Mouse (Mus musculus): ENCODE measurements around the gene Txnip. TPM values are rescaled to one million over a fixed set of nuclear protein-coding genes. Genes with fewer than 3 reads are reported as not detected.
A peak's percentile ranks its signal among the peaks of the same experiment; 100 is the strongest.

Txnip gene
- polyA plus RNA-seq, 1 experiment from 2014 or later, result 52.7 TPM

DNA sequence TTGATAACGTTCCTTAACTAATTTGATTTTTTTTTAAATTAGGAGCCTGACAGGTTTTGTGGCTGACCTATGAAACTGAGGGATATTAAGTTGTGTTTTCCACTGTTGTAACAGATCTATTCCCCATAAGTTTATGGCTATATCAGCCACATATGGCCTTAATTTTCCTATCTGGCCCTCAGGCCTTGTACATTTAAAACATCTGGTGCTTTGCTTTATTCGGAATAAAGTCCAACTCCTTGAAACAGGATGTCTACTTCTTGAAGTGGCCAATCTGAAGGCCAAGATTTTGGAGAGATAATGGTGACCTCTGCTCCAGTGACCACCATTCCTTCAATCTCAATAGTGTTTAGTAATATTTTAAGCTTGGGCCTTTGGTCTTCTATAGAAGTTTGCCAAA, 18.4 kb upstream of the Txnip start:
- ATAC-seq (ENCODE audit: low FRiP score, low read depth), result no peak
- Histone ChIP-seq H3K4me1 (0 out of 2 replicates have a peak, but pooled peaks cover 4% of the 10 kb centered on the region), H3K27ac (replicated peaks) (no peak overlapping the region), H3K4me2 (replicated peaks) (no peak overlapping the region), H3K27me3 (peaks cover 18% of the 10 kb centered on the region), H3K9me3 (no peaks in the 10 kb centered on the region), H3K4me3 (no peak overlapping the region), H3K9ac (replicated peaks) (no peak overlapping the region), H3K36me3 (no peaks in the 10 kb centered on the region)
- WGBS, result 76% methylated on average over 2 of the region's 2 CpGs

DNA sequence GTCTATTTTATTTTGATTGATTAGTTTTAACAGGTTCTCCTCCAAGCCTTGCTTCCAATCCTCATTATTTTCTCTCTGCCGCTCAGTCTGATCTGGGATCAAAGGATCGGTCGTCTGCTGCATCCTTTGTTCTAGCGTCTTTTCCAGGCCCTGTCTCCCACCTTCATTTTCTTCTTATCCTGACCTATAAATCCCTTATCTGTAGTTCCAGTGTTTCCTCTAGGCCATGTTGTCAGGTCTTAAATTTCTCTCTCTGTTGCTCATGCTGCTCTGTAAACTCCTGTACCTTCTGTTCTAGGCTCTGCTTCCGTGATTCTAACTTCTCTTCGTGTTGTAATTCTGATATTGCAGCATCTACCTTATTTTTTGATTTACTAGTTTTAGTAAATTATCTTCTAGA, 17.0 kb upstream of the Txnip start:
- 27% methylated on average over 6 of the region's 6 CpGs for WGBS

DNA sequence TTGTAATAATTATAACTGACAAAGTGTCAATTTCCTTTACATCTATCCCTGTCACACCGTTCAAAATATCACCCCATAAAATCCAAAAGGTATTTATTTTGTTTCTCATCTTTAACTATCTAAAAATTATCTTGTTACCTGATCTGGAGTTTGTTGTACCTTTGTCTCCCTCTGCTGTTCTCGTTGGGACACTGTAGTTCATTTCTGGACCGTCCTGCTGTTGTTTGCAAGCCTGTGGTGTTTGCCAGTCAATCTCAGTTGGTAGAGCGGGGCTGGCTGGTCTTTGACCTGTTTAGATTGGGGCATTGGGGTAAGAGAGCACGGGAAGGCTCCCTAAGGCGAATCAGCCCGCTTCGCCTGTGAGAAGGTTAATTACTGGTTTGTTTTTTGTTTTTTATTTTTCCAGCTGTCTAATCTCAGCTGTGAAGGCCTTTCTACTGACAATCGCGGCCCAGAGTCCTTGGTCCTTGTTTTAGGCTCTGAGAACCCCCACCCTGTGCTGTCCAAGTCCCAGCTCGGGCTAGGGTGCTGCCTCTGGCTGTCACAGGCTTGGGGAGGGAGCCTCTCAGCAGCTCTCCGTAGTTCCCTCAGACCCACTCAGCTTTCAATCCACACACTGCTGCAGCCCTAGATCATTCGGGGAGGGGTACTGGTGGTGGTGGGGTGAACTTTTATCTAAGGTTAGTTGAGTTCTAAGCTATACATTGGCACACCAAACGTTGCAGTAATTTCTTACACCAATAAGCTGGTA, 16.3 kb upstream of the Txnip start:
- Histone ChIP-seq H3K27me3 (peaks cover 23% of the 10 kb centered on the region), H3K4me3 (no peak overlapping the region), H3K4me2 (replicated peaks) (no peak overlapping the region), H3K9ac (replicated peaks) (no peak overlapping the region), H3K36me3 (no peaks in the 10 kb centered on the region), H3K4me1 (0 out of 2 replicates have a peak, but pooled peaks cover 4% of the 10 kb centered on the region), H3K27ac (replicated peaks) (no peak overlapping the region), H3K9me3 (no peaks in the 10 kb centered on the region)
- 23% methylated on average over 14 of the region's 14 CpGs for WGBS
- ATAC-seq (ENCODE audit: low FRiP score, low read depth), result no peak

More for the DNA sequence above, 17.0 kb upstream of the Txnip start:
- Histone ChIP-seq H3K4me2 (replicated peaks) (no peak overlapping the region), H3K4me1 (0 out of 2 replicates have a peak, but pooled peaks cover 4% of the 10 kb centered on the region), H3K9ac (replicated peaks) (no peak overlapping the region), H3K27me3 (peaks cover 18% of the 10 kb centered on the region), H3K9me3 (no peaks in the 10 kb centered on the region), H3K4me3 (no peak overlapping the region), H3K27ac (replicated peaks) (no peak overlapping the region), H3K36me3 (no peaks in the 10 kb centered on the region)
- no peak for ATAC-seq (ENCODE audit: low FRiP score, low read depth)

DNA sequence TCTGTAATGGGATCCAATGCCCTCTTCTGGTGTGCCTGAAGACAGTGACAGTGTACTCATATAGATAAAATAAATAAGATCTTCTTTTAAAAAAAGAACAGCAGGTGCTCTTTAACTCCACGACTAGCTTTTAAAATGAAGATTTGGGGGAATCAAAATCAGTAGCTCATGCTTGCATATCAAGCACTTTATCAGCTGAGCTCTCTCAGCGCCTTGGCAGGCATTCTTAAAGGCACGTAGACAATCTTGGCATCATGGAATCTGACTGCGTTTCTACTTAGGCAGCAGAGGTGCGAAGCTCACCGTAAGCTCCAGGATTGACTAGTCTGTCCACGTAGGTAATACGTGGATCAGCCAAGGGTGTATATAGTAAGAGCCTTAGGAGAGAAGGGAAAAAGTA, 15.2 kb upstream of the Txnip start:
- 82% methylated on average over 8 of the region's 8 CpGs for WGBS
- Histone ChIP-seq H3K9me3 (no peaks in the 10 kb centered on the region), H3K4me1 (peaks cover 5% of the 10 kb centered on the region), H3K4me3 (no peak overlapping the region), H3K27ac (replicated peaks) (no peak overlapping the region), H3K27me3 (peaks cover 23% of the 10 kb centered on the region), H3K9ac (replicated peaks) (no peak overlapping the region), H3K4me2 (replicated peaks) (no peak overlapping the region), H3K36me3 (no peaks in the 10 kb centered on the region)
- no peak for ATAC-seq (ENCODE audit: low FRiP score, low read depth)

DNA sequence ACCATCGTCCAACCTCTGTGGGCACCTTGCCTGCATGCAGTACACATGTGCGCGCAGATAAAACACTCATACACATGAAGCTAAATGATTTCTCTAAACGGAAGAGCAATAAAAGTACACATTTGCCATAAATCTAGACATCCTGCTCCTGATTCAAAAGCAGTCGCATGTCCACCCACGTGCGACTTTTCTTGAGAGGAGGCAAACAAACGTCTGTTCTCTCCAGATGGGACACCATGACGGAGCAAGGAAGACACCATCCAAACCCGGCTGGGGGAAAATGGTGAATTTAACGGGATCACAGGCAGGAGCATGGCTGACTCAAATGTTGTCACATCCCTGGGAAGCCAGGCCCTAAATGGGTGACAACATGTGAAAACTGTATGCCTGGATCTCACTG, 14.4 kb upstream of the Txnip start:
- H3K36me3 ChIP-seq, result no peaks in the 10 kb centered on the region
- H3K9me3 ChIP-seq, result no peaks in the 10 kb centered on the region
- WGBS, result 86% methylated on average over 11 of the region's 11 CpGs
- H3K4me3 ChIP-seq, result no peak overlapping the region
- H3K27ac ChIP-seq (replicated peaks), result no peak overlapping the region
- peaks cover 23% of the 10 kb centered on the region for H3K27me3 ChIP-seq
- no peak overlapping the region for H3K9ac ChIP-seq (replicated peaks)
- peaks cover 7% of the 10 kb centered on the region for H3K4me1 ChIP-seq
- no peak overlapping the region for H3K4me2 ChIP-seq (replicated peaks)
- ATAC-seq (ENCODE audit: low FRiP score, low read depth), result no peak

DNA sequence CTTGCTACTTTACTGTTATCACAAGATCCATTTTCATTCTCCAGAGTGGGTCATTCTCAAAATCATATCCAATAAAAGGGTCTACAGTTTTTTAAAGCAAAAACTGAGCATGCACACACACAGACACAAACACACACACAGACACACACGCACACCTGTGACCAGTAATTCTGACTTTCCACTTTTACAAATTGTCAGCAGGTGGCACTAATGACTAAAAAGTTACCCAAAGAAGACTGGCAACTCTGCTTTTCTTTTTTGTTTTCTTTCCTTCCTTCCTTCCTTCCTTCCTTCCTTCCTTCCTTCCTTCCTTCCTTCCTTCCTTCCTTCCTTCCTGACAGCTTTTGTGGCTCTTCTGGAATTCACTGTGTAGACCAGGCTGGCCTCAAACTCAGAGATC, 12.2 kb upstream of the Txnip start:
- 66% methylated on average over 1 of the region's 1 CpGs for WGBS
- H3K4me3 ChIP-seq, result no peak overlapping the region
- no peak overlapping the region for H3K9ac ChIP-seq (replicated peaks)
- no peak for ATAC-seq (ENCODE audit: low FRiP score, low read depth)
- no peaks in the 10 kb centered on the region for H3K36me3 ChIP-seq
- peaks cover 7% of the 10 kb centered on the region for H3K4me1 ChIP-seq
- no peak overlapping the region for H3K4me2 ChIP-seq (replicated peaks)
- H3K27ac ChIP-seq (replicated peaks), result no peak overlapping the region
- no peaks in the 10 kb centered on the region for H3K9me3 ChIP-seq
- peaks cover 24% of the 10 kb centered on the region for H3K27me3 ChIP-seq

DNA sequence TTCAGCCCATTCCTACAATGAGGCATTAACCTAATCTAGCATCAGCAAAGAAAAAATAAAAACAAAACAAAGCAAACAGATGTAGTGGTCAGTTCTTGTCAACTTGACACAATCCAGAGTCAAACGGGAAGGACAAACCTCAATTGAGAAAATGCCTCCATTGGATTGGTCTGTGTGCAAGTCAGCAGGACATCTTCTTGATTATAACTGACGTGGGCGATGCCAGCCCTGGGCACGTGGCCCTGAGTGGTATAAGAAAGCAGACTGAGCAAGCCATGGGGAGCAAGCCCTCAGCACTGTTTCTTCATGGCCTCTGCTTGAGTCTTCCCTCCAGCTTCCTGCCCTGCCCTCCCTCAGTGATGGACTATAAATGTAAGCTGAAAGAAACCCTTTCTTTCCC, 10.9 kb upstream of the Txnip start:
- Histone ChIP-seq H3K27me3 (peaks cover 23% of the 10 kb centered on the region), H3K9ac (replicated peaks) (no peak overlapping the region), H3K36me3 (no peaks in the 10 kb centered on the region), H3K4me2 (replicated peaks) (0 out of 2 replicates have a peak overlapping the region, but pooled peaks have one; percentile 6), H3K4me1 (peaks cover 8% of the 10 kb centered on the region), H3K9me3 (no peaks in the 10 kb centered on the region), H3K4me3 (no peak overlapping the region), H3K27ac (replicated peaks) (no peak overlapping the region)
- 49% methylated on average over 4 of the region's 4 CpGs for WGBS
- no peak for ATAC-seq (ENCODE audit: low FRiP score, low read depth)

DNA sequence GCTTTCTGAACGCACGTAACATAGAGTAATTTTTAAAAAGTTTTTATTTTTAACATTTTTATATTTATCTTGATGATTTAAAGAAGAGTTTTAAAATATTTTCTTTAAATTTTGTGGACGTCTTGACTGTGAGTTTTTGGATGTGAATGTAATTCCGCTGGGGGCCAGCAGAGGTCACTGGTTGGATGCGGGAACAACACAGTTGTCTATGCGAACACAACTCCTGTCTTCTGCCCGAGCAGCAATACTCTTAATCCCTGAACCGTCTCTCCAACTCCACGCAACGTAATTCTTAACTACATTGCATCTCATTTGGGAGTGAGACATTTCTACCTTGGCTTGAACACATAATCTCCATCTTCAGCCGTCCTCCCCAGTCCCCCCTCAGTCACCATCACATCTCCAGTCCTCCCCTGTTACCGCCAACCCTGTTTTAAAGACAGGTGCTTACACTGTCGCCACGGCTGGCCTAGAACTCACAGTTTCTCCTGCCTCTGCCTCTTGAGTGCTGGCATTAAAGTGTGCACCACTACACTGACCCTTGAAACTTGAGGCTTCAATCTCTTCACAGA, 10.3 kb upstream of the Txnip start:
- Histone ChIP-seq H3K4me3 (no peak overlapping the region), H3K27me3 (peaks cover 17% of the 10 kb centered on the region), H3K4me2 (replicated peaks) (peak overlapping the region; percentile 35; the same call in 1 of the 2 replicates), H3K36me3 (no peaks in the 10 kb centered on the region), H3K4me1 (peaks cover 8% of the 10 kb centered on the region), H3K9me3 (no peaks in the 10 kb centered on the region), H3K27ac (replicated peaks) (no peak overlapping the region), H3K9ac (replicated peaks) (no peak overlapping the region)
- no peak for ATAC-seq (ENCODE audit: low FRiP score, low read depth)
- 8% methylated on average over 14 of the region's 14 CpGs for WGBS

DNA sequence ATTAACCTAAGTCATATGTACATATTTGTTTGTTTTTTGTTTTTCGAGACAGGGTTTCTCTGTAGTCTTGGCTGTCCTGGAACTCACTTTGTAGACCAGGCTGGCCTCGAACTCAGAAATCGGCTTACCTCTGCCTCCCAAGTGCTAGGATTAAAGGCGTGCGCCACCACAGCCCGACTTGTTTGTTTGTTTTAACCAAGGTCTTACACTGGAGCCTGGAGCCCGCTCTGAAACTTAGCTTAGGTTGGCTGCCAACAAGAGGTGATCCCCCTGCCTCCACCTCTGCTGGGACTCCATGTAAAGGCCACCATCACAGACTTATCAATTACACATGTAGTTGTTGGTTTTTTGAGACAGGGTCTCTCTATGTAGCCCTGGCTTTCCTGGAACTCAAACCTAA, 8.9 kb upstream of the Txnip start:
- Histone ChIP-seq H3K9ac (replicated peaks) (no peak overlapping the region), H3K4me3 (no peak overlapping the region), H3K36me3 (no peaks in the 10 kb centered on the region), H3K4me2 (replicated peaks) (no peak overlapping the region), H3K27ac (replicated peaks) (no peak overlapping the region), H3K9me3 (no peaks in the 10 kb centered on the region), H3K27me3 (peaks cover 11% of the 10 kb centered on the region; the same call in 1 of the 2 replicates), H3K4me1 (peaks cover 8% of the 10 kb centered on the region)
- WGBS, result 81% methylated on average over 7 of the region's 7 CpGs
- no peak for ATAC-seq (ENCODE audit: low FRiP score, low read depth)

DNA sequence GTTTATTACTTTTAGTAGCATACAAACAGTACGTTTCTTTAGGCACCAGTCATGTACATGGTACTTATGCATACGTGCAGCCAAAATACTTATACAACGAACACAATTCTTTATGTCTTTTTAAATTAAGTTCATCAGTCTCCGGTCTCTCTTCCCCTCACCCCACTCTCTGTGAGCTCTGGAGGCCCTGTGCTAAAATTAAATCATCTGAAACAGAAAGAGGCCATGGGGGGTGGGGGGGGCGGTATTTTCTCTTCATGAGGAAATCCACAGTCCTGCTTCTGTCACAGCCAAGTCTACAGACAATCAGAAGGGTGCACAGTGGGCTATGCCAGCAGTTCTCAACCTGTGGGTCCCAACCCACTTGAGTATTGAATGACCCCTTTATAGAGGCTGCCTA, 8.4 kb upstream of the Txnip start:
- no peak overlapping the region for H3K4me2 ChIP-seq (replicated peaks)
- no peaks in the 10 kb centered on the region for H3K9me3 ChIP-seq
- H3K4me1 ChIP-seq, result peaks cover 8% of the 10 kb centered on the region
- no peak for ATAC-seq (ENCODE audit: low FRiP score, low read depth)
- no peak overlapping the region for H3K9ac ChIP-seq (replicated peaks)
- 83% methylated on average over 5 of the region's 5 CpGs for whole genome bisulfite sequencing
- H3K36me3 ChIP-seq, result no peaks in the 10 kb centered on the region
- H3K27ac ChIP-seq (replicated peaks), result no peak overlapping the region
- H3K27me3 ChIP-seq, result peaks cover 11% of the 10 kb centered on the region; the same call in 1 of the 2 replicates
- no peak overlapping the region for H3K4me3 ChIP-seq

DNA sequence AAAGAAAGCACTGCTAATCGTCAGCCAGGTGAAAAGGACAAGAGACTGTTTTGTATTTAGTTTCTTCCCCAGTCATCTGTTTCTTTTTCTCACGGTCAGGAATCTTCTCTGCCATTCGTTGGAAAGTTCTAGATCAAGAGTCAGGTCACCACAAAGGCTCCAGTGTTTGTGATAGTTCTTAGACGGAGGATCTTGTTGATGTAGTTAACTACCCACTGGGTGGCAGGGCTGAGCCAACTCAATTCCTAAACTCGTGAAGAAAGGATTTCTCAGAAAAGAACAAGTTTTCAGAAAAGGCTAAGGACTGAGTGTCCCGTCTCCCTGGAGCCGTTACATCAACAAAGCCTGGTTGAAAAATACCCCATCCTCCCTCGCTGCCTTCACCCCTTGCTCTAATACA, 6.6 kb upstream of the Txnip start:
- Histone ChIP-seq H3K4me2 (replicated peaks) (no peak overlapping the region), H3K27me3 (peaks cover 8% of the 10 kb centered on the region; the same call in 1 of the 2 replicates), H3K4me3 (no peak overlapping the region), H3K9me3 (no peaks in the 10 kb centered on the region), H3K9ac (replicated peaks) (no peak overlapping the region), H3K4me1 (peaks cover 18% of the 10 kb centered on the region), H3K36me3 (no peaks in the 10 kb centered on the region), H3K27ac (replicated peaks) (no peak overlapping the region)
- 22% methylated on average over 8 of the region's 8 CpGs for WGBS
- no peak for ATAC-seq (ENCODE audit: low FRiP score, low read depth)

DNA sequence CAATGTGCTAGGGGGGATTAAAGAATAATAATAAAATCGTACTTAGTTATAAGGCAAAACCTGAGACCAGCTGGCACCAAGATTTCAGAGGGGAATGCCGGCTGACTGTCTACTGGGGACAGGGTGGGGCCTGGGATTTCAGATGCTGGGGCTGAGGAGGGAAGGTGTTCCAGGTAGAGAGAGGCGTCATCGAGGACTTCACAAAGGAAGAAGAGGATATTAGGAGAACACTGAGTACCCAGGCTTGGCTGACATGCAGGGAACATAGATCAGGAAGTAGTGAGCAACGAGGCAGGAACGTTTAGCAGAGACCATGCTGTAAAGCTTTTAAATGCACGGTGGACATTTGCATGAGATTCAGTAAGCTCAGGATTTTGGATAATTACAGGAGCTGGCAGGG, 5.9 kb upstream of the Txnip start:
- 81% methylated on average over 7 of the region's 7 CpGs for WGBS
- H3K27me3 ChIP-seq, result peaks cover 5% of the 10 kb centered on the region; the same call in 1 of the 2 replicates
- no peak overlapping the region for H3K27ac ChIP-seq (replicated peaks)
- H3K4me3 ChIP-seq, result no peak overlapping the region
- H3K36me3 ChIP-seq, result no peaks in the 10 kb centered on the region
- no peaks in the 10 kb centered on the region for H3K9me3 ChIP-seq
- no peak overlapping the region for H3K4me2 ChIP-seq (replicated peaks)
- peaks cover 24% of the 10 kb centered on the region for H3K4me1 ChIP-seq
- no peak for ATAC-seq (ENCODE audit: low FRiP score, low read depth)
- no peak overlapping the region for H3K9ac ChIP-seq (replicated peaks)
